Mouse (Mus musculus) forebrain, postnatal 0 days (tissue): Measurements from ENCODE around the gene Cyren. TPM values are rescaled to one million over a fixed set of nuclear protein-coding genes. Genes with fewer than 3 reads are reported as not detected.
A peak's percentile ranks its signal among the peaks of the same experiment; 100 is the strongest.

Source experiments
- ATAC-seq: fragments of 200-750 bp; cut with Nextera tagmentation; 2 replicates; pipeline ENCODE4 v1.8.0; 2017; ENCODE audit warnings: mild to moderate bottlenecking, moderate library complexity
- DNase-seq: peaks from one replicate; pipeline ENCODE4 v3.0.0-alpha.2; 2015
- H3K27ac ChIP-seq: fragments of 300-500 bp; sonication (generic); 2 replicates; pipeline ENCODE4 v1.5.1; 2014; ENCODE audit warnings: low read depth, mild to moderate bottlenecking, antibody characterized with exemption, low read length, moderate library complexity, mixed read lengths
- H3K27me3 ChIP-seq: fragments of 300-500 bp; sonication (generic); 2 replicates; pipeline ENCODE4 v1.6.1; 2014; ENCODE audit warnings: mild to moderate bottlenecking, low read length, mixed read lengths; ENCODE audit not compliant: insufficient read depth
- H3K36me3 ChIP-seq: fragments of 300-500 bp; sonication (generic); 2 replicates; pipeline ENCODE4 v1.6.1; 2014; ENCODE audit warnings: mild to moderate bottlenecking, moderate library complexity; ENCODE audit not compliant: insufficient read depth
- H3K4me1 ChIP-seq: fragments of 300-500 bp; sonication (generic); 2 replicates; pipeline ENCODE4 v1.6.1; 2014; ENCODE audit warnings: antibody characterized with exemption; ENCODE audit not compliant: insufficient read depth
- H3K4me2 ChIP-seq: fragments of 300-500 bp; sonication (generic); 2 replicates; pipeline ENCODE4 v1.6.1; 2014; ENCODE audit warnings: low read depth, mild to moderate bottlenecking, moderate library complexity
- H3K4me3 ChIP-seq: fragments of 300-500 bp; sonication (generic); 2 replicates; pipeline ENCODE4 v1.5.1; 2014; ENCODE audit warnings: low read depth, low read length, mixed read lengths
- H3K9ac ChIP-seq: fragments of 300-500 bp; sonication (generic); 2 replicates; pipeline ENCODE4 v1.6.1; 2014; ENCODE audit warnings: mild to moderate bottlenecking
- H3K9me3 ChIP-seq: fragments of 300-500 bp; sonication (generic); 2 replicates; pipeline ENCODE4 v1.6.1; 2016; ENCODE audit warnings: low read length
- CTCF ChIP-seq: sonication (generic); IDR thresholded peaks from 2 replicates; pipeline ENCODE4 v1.5.1; 2016; ENCODE audit warnings: antibody characterized with exemption, control low read depth, low read depth
- whole genome bisulfite sequencing: fragments of 180-500 bp; shearing (Covaris S2); extraction: QIAGEN DNeasy Blood & Tissue Kit; methylation state at CpG from one replicate; pipeline ENCODE4 v1.1.7; 2014; 5-methylcytosine and 5-hydroxymethylcytosine counted together
- polyA plus RNA-seq: library from polyadenylated mRNA; unstranded; fragments of >200 nt; fragmentation: Nextera tagmentation; extraction: Ambion mirVana; gene quantifications from 2 replicates; pipeline ENCODE4 v1.2.1, GENCODE M21; 2015
- total RNA-seq: library from RNA; depleted of rRNA; stranded (reverse); fragments of >200 nt; gene quantifications from 2 replicates; pipeline ENCODE4 v1.2.3, GENCODE M21; 2014

The Cyren gene
- total and polyA plus RNA-seq, 2 experiments from 2014 or later: 5.0 to 5.7 TPM

GRCm38 (mm10) chr6:34914462-34914861, 36.6 kb upstream of the Cyren start:
- no peak overlapping the region for H3K27ac ChIP-seq
- H3K4me2 ChIP-seq: no peak overlapping the region
- TF ChIP-seq CTCF: no peak
- peaks cover 6% of the 10 kb centered on the region; the same call in 1 of the 2 replicates for H3K4me1 ChIP-seq
- H3K27me3 ChIP-seq: no peaks in the 10 kb centered on the region
- WGBS: 90% methylated on average over 3 of the region's 3 CpGs
- H3K36me3 ChIP-seq: no peaks in the 10 kb centered on the region
- H3K9me3 ChIP-seq: no peaks in the 10 kb centered on the region
- DNase-seq (no peak), ATAC-seq (no peak)
- no peak overlapping the region for H3K9ac ChIP-seq
- no peak overlapping the region for H3K4me3 ChIP-seq

GRCm38 (mm10) chr6:34913341-34914040, 35.6 kb upstream of the Cyren start:
- 87% methylated on average over 13 of the region's 13 CpGs for WGBS
- no peak for TF ChIP-seq CTCF
- Histone ChIP-seq H3K27ac (no peak overlapping the region), H3K36me3 (no peaks in the 10 kb centered on the region), H3K4me1 (peaks cover 13% of the 10 kb centered on the region; the same call in 1 of the 2 replicates), H3K9ac (no peak overlapping the region), H3K4me3 (no peak overlapping the region), H3K4me2 (no peak overlapping the region), H3K27me3 (no peaks in the 10 kb centered on the region), H3K9me3 (no peaks in the 10 kb centered on the region)
- DNase-seq (no peak), ATAC-seq (no peak)

- Histone ChIP-seq H3K27ac (peak within 1 kb of the TSS; percentile 90), H3K4me1 (peaks cover 13% of the 10 kb centered on the region; the same call in 1 of the 2 replicates), H3K9ac (peak within 1 kb of the TSS; percentile 78), H3K27me3 (no peaks in the 10 kb centered on the region), H3K4me3 (peak within 1 kb of the TSS; percentile 85), H3K9me3 (no peaks in the 10 kb centered on the region), H3K36me3 (peaks cover 18% of the 10 kb centered on the region), H3K4me2 (peak within 1 kb of the TSS; percentile 62)
- peak; percentile 95 for DNase-seq
- peak; percentile 50 for TF ChIP-seq CTCF
- peak; percentile 95 for ATAC-seq
- under 1% methylated on average over 51 of the region's 64 CpGs for WGBS
Observed at GRCm38 (mm10) chr6:34910371-34911219, 32.7 kb upstream of the Cyren start, which contains the start of gene Wdr91. Gene Wdr91 (minus strand): TSS chr6:34910876.

- DNase-seq (no peak), ATAC-seq (no peak; the same call in 1 of the 2 replicates)
- H3K4me1 ChIP-seq: peaks cover 13% of the 10 kb centered on the region; the same call in 1 of the 2 replicates
- peaks cover 19% of the 10 kb centered on the region for H3K36me3 ChIP-seq
- H3K4me2 ChIP-seq: peak overlapping the region; percentile 62
- H3K27me3 ChIP-seq: no peaks in the 10 kb centered on the region
- peak overlapping the region; percentile 90 for H3K27ac ChIP-seq
- WGBS: 36% methylated on average over 8 of the region's 8 CpGs
- H3K4me3 ChIP-seq: peak overlapping the region; percentile 85
- TF ChIP-seq CTCF: no peak
- no peaks in the 10 kb centered on the region for H3K9me3 ChIP-seq
- H3K9ac ChIP-seq: peak overlapping the region; percentile 78
Observed at GRCm38 (mm10) chr6:34909631-34910345, 31.9 kb upstream of the Cyren start.

- no peaks in the 10 kb centered on the region for H3K9me3 ChIP-seq
- H3K9ac ChIP-seq: no peak overlapping the region
- DNase-seq: no peak
- H3K36me3 ChIP-seq: peaks cover 36% of the 10 kb centered on the region
- peaks cover 13% of the 10 kb centered on the region; the same call in 1 of the 2 replicates for H3K4me1 ChIP-seq
- H3K27ac ChIP-seq: no peak overlapping the region
- H3K4me2 ChIP-seq: no peak overlapping the region
- H3K4me3 ChIP-seq: no peak overlapping the region
- no peak for ATAC-seq
- TF ChIP-seq CTCF: no peak
- WGBS: 91% methylated on average over 18 of the region's 18 CpGs
- no peaks in the 10 kb centered on the region for H3K27me3 ChIP-seq
Observed at GRCm38 (mm10) chr6:34907696-34908260, 29.9 kb upstream of the Cyren start.

- ATAC-seq: no peak
Observed at GRCm38 (mm10) chr6:34907121-34907614, 29.3 kb upstream of the Cyren start.

More at GRCm38 (mm10) chr6:34907121-34907614, 29.3 kb upstream of the Cyren start:
- 86% methylated on average over 2 of the region's 2 CpGs for WGBS
- no peak for DNase-seq
- no peak overlapping the region for H3K4me3 ChIP-seq
- no peaks in the 10 kb centered on the region for H3K27me3 ChIP-seq
- H3K9me3 ChIP-seq: no peaks in the 10 kb centered on the region
- no peak overlapping the region for H3K4me2 ChIP-seq
- no peak overlapping the region for H3K27ac ChIP-seq
- no peak for TF ChIP-seq CTCF
- peaks cover 38% of the 10 kb centered on the region for H3K36me3 ChIP-seq
- H3K9ac ChIP-seq: no peak overlapping the region
- H3K4me1 ChIP-seq: peaks cover 13% of the 10 kb centered on the region; the same call in 1 of the 2 replicates
